Mouse (Mus musculus) skeletal muscle tissue, postnatal 0 days (tissue): ENCODE data around the gene Cmc1. TPM values are rescaled to one million over a fixed set of nuclear protein-coding genes. Genes with fewer than 3 reads are reported as not detected.

Experiments used
- polyA plus RNA-seq: library from polyadenylated mRNA; unstranded; fragments of >200 nt; fragmentation: Nextera tagmentation; extraction: Ambion mirVana; gene quantifications from 2 replicates; pipeline ENCODE4 v1.2.1, GENCODE M21; 2015

The Cmc1 gene
- 53.2 and 59.4 TPM in 2 replicates for polyA plus RNA-seq

GRCm38 (mm10) chr9:118149407-118150402 lies at the start of gene Cmc1:
Gene Cmc1 (minus strand): TSS chr9:118150177.

GRCm38 (mm10) chr9:118040218-118041021 lies 109.6 kb downstream of the Cmc1 start, which contains the start of gene Azi2:
Gene Azi2 (plus strand): TSS chr9:118040499.

Other genes starting within 250 kb of the Cmc1 start
- 49.9 and 54.1 TPM in 2 replicates for gene Azi2, start 109.7 kb downstream of the Cmc1 start, polyA plus RNA-seq